Mouse (Mus musculus) cerebellum, adult 2 months (tissue): ENCODE measurements around the gene Aff1.

Experiments used
- CTCF ChIP-seq: fragments of 200-500 bp; IDR thresholded peaks from 2 replicates; pipeline ENCODE4 v1.5.1; 2011; ENCODE audit warnings: low read depth, mild to moderate bottlenecking, control low read depth, low read length, moderate library complexity, borderline replicate concordance; ENCODE audit not compliant: insufficient read depth
- POLR2A ChIP-seq: fragments of 200-500 bp; IDR thresholded peaks from 2 replicates; pipeline ENCODE4 v1.6.1; 2011; ENCODE audit warnings: low read length, control low read depth, borderline replicate concordance; ENCODE audit not compliant: insufficient read depth

DNA sequence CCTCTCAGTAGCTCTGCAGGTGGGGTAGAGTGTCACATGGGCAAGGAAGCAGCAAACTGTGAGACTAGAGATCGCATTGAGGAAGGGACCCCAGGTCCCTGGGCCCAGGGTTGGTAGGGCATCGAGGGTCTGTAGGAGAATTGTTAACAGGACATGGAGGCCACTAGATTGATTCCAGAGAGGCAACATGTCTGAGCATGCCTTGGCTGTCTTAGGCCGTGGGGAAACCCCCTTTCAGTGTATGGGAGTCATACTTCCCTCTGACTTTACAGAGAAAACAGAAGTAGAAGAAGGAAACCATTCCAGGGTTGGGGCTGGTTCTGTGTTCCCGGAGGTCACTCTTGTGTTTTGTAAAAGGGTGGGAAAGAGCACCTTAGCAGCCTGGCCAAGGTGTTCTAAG is 40.4 kb downstream of the Aff1 start:
- TF ChIP-seq CTCF (no peak), POLR2A (no peak)
